Mouse (Mus musculus): ENCODE measurements around the gene Myo1f.

Gene Myo1f

DNA sequence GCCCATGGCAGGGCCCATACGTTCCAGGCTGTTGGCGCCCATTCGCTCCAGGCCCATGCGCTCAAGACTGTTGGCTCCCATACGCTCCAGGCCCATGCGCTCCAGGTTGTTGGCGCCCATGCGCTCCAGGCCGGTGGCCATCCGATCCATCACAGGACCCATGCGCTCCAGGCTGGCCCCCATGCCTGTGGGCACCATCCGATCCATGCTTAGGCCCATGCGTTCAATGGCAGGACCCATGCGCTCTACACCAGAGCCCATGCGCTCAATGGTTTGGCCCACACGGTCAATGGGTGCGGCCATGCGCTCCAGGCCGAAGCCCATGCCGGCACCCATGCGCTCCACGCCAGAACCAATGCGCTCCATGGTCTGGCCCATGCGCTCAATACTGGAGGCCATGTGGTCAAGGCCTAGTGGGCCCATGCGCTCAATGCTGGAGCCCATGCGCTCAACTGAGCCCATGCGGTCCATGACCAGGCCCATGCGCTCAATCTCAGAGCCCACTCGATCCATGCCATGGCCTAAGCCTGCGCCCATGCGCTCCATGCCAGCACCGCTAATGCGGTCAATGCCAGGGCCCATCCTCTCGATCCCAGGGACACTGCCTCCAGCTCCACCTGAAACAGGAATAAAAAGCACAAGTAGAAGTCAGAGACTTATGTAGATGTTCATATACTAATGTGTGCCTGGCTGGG lies 94.4 kb downstream of the Myo1f start:
- DNase-seq (ENCODE audit: low spot score in 2 of 2), result no peak
